8 mouse cellular contexts compared by ENCODE assay signal in the genomic region with DNA sequence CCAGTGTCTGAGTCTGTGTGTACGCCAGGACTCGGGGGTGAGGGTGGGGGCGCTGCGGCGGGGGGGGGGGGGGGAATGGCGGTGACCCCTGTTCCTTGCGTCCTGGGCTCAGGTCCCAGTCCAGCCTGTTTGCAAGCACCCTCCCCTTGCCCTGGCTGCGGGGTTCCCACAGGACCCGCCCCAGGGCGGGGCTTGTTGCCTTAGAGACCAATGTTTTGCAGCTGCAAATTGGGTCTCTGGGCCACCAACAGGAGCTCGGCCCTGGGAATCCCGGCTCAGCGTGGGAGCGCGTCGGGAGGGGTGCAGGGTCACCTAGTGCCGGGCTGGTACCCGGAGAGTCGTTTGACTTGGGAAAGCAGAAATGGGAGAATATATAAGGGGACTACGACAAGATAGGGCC. TPM values are rescaled to one million over a fixed set of nuclear protein-coding genes. Genes with fewer than 3 reads are reported as not detected.
DNase-seq lines count a peak whose midpoint lies in the region; ATAC-seq and TF ChIP-seq lines count a peak whose summit lies in the region.

No protein-coding gene starts in this region.

- TF ChIP-seq POLR2A in cortical plate, adult 2 months (IDR thresholded peaks at IDR 0.05; ENCODE audit: extremely low read depth, insufficient read depth, low read length), result no peak

- ATAC-seq in hindbrain, embryonic 16.5 days, result peak; percentile 39

- peak overlapping the region; percentile 63 for H3K9ac ChIP-seq in hindbrain, embryonic 16.5 days (ENCODE audit: low read depth, low read length)

- under 1% methylated on average over 19 of the region's 20 CpGs for WGBS in hindbrain, embryonic 16.5 days
- WGBS in midbrain, embryonic 10.5 days, result 0% methylated on average over 20 of the region's 20 CpGs

- H3K27me3 ChIP-seq in hindbrain, embryonic 16.5 days (replicated peaks; ENCODE audit: control insufficient read depth, insufficient read depth, low read length), result no peaks in the 10 kb centered on the region
- H3K27me3 ChIP-seq in midbrain, embryonic 10.5 days (ENCODE audit: low read depth, poor library complexity, severe bottlenecking), result peaks cover 8% of the 10 kb centered on the region; the same call in 1 of the 2 replicates

- DNase-seq in thymus, postnatal 0 days (ENCODE audit: low spot score), result peak; percentile 67
- no peak for DNase-seq in thymus, postnatal 25 days
- DNase-seq in gastrocnemius, postnatal 10 days, result peak; percentile 87
- DNase-seq in left cerebral cortex, postnatal 4 days, result peak; percentile 74
- DNase-seq in midbrain, embryonic 10.5 days (ENCODE audit: low spot score), result peak; percentile 90
- DNase-seq in right cerebral cortex, postnatal 36 days (ENCODE audit: low spot score in 2 of 2), result peak; percentile 67 to 69

- H3K4me1 ChIP-seq in cortical plate, adult 2 months (ENCODE audit: control insufficient read depth, insufficient read depth, low read length), result no peaks in the 10 kb centered on the region
- H3K4me1 ChIP-seq in hindbrain, embryonic 16.5 days (ENCODE audit: control insufficient read depth, insufficient read depth, low read depth, low read length), result peaks cover 11% of the 10 kb centered on the region
- peaks cover 32% of the 10 kb centered on the region for H3K4me1 ChIP-seq in midbrain, embryonic 10.5 days

- H3K27ac ChIP-seq in cortical plate, adult 2 months (ENCODE audit: insufficient read depth, low read length), result peak overlapping the region; percentile 89
- H3K27ac ChIP-seq in hindbrain, embryonic 16.5 days (ENCODE audit: low read depth, low read length), result peak overlapping the region; percentile 26
- peak overlapping the region; percentile 81 for H3K27ac ChIP-seq in midbrain, embryonic 10.5 days (replicated peaks)

- no peak for TF ChIP-seq CTCF in cortical plate, adult 2 months (IDR thresholded peaks at IDR 0.05; ENCODE audit: extremely low read depth, insufficient read depth, low read length)

- no peaks in the 10 kb centered on the region for H3K36me3 ChIP-seq in hindbrain, embryonic 16.5 days (ENCODE audit: control insufficient read depth, insufficient read depth, low read length)
- no peaks in the 10 kb centered on the region for H3K36me3 ChIP-seq in midbrain, embryonic 10.5 days

- H3K9me3 ChIP-seq in hindbrain, embryonic 16.5 days (ENCODE audit: control insufficient read depth, low read length), result no peaks in the 10 kb centered on the region
- no peaks in the 10 kb centered on the region for H3K9me3 ChIP-seq in midbrain, embryonic 10.5 days (replicated peaks)

- peak overlapping the region; percentile 25; the same call in 1 of the 2 replicates for H3K4me3 ChIP-seq in cortical plate, adult 2 months (ENCODE audit: insufficient read depth, low read length)
- peak overlapping the region; percentile 43 for H3K4me3 ChIP-seq in hindbrain, embryonic 16.5 days (ENCODE audit: low read length)
- peak overlapping the region; percentile 58 for H3K4me3 ChIP-seq in midbrain, embryonic 10.5 days

- peak overlapping the region; percentile 68 for H3K4me2 ChIP-seq in hindbrain, embryonic 16.5 days (ENCODE audit: low read length)

- intact Hi-C loops in left cerebral cortex, postnatal 4 days (cut with DNase I), result no loop called here

RNA-seq across cellular contexts. Expression of gene Fosb, which starts 16.5 kb away (rescaled TPM):
- 0.19 and 0.21 TPM in 2 replicates for polyA plus RNA-seq in thymus, postnatal 0 days (2015; fragmentation: Nextera tagmentation; extraction: Ambion mirVana)
- 5.1 and 7.1 TPM in 2 replicates for polyA plus RNA-seq in cortical plate, adult 2 months (2012; rRNA removed)
- total RNA-seq in gastrocnemius, postnatal 10 days (2021), result 1 to 10 TPM in 1 of 2 experiments, under 1 TPM in 1; 0.80 to 1.7 TPM
- 0.06 and 0.10 TPM in 2 replicates for polyA plus RNA-seq in hindbrain, embryonic 16.5 days (2015; fragmentation: Nextera tagmentation; extraction: Ambion mirVana)
- total RNA-seq in left cerebral cortex, postnatal 4 days (2021), result 1 to 10 TPM; 1.2 to 1.3 TPM
- 0.02 TPM in 1 of 2 replicates, not detected in the other for polyA plus RNA-seq in midbrain, embryonic 10.5 days (2016; fragmentation: Nextera tagmentation; extraction: Ambion mirVana)

RNA-seq across cellular contexts. Expression of gene Ercc1, which starts 18.2 kb away (rescaled TPM):
- 59.6 and 67.1 TPM in 2 replicates for polyA plus RNA-seq in thymus, postnatal 0 days (2015; fragmentation: Nextera tagmentation; extraction: Ambion mirVana)
- polyA plus RNA-seq in cortical plate, adult 2 months (2012; rRNA removed), result 53.8 and 59.1 TPM in 2 replicates
- 10 to 100 TPM; 31.9 to 35.9 TPM for total RNA-seq in gastrocnemius, postnatal 10 days (2021)
- 80.6 and 87.2 TPM in 2 replicates for polyA plus RNA-seq in hindbrain, embryonic 16.5 days (2015; fragmentation: Nextera tagmentation; extraction: Ambion mirVana)
- total RNA-seq in left cerebral cortex, postnatal 4 days (2021), result 10 to 100 TPM; 60.1 to 70.9 TPM
- polyA plus RNA-seq in midbrain, embryonic 10.5 days (2016; fragmentation: Nextera tagmentation; extraction: Ambion mirVana), result 117 and 118 TPM in 2 replicates

RNA-seq across cellular contexts. Expression of gene Cd3eap, which starts 32.9 kb away (rescaled TPM):
- polyA plus RNA-seq in thymus, postnatal 0 days (2015; fragmentation: Nextera tagmentation; extraction: Ambion mirVana), result 15.8 and 18.7 TPM in 2 replicates
- 14.4 and 14.6 TPM in 2 replicates for polyA plus RNA-seq in cortical plate, adult 2 months (2012; rRNA removed)
- total RNA-seq in gastrocnemius, postnatal 10 days (2021), result 1 to 10 TPM; 7.8 to 9.8 TPM
- polyA plus RNA-seq in hindbrain, embryonic 16.5 days (2015; fragmentation: Nextera tagmentation; extraction: Ambion mirVana), result 23.1 and 23.6 TPM in 2 replicates
- total RNA-seq in left cerebral cortex, postnatal 4 days (2021), result 10 to 100 TPM; 15.9 to 18.7 TPM
- 23.2 and 24.7 TPM in 2 replicates for polyA plus RNA-seq in midbrain, embryonic 10.5 days (2016; fragmentation: Nextera tagmentation; extraction: Ambion mirVana)

RNA-seq across cellular contexts. Expression of gene Ppp1r13l, which starts 33.2 kb away (rescaled TPM):
- polyA plus RNA-seq in thymus, postnatal 0 days (2015; fragmentation: Nextera tagmentation; extraction: Ambion mirVana), result 2.2 and 2.4 TPM in 2 replicates
- polyA plus RNA-seq in cortical plate, adult 2 months (2012; rRNA removed), result 5.0 and 5.4 TPM in 2 replicates
- total RNA-seq in gastrocnemius, postnatal 10 days (2021), result 1 to 10 TPM; 2.7 to 2.8 TPM
- 1.5 and 1.9 TPM in 2 replicates for polyA plus RNA-seq in hindbrain, embryonic 16.5 days (2015; fragmentation: Nextera tagmentation; extraction: Ambion mirVana)
- 1 to 10 TPM; 6.0 to 6.4 TPM for total RNA-seq in left cerebral cortex, postnatal 4 days (2021)
- polyA plus RNA-seq in midbrain, embryonic 10.5 days (2016; fragmentation: Nextera tagmentation; extraction: Ambion mirVana), result 4.9 and 6.0 TPM in 2 replicates

RNA-seq across cellular contexts. Expression of gene Rtn2, which starts 43.9 kb away (rescaled TPM):
- polyA plus RNA-seq in thymus, postnatal 0 days (2015; fragmentation: Nextera tagmentation; extraction: Ambion mirVana), result 1.6 and 2.2 TPM in 2 replicates
- polyA plus RNA-seq in cortical plate, adult 2 months (2012; rRNA removed), result 140 TPM in 2 replicates
- total RNA-seq in gastrocnemius, postnatal 10 days (2021), result 100 to 1,000 TPM; 669 to 730 TPM
- 124 and 126 TPM in 2 replicates for polyA plus RNA-seq in hindbrain, embryonic 16.5 days (2015; fragmentation: Nextera tagmentation; extraction: Ambion mirVana)
- total RNA-seq in left cerebral cortex, postnatal 4 days (2021), result 100 to 1,000 TPM; 154 to 161 TPM
- 41.9 and 48.6 TPM in 2 replicates for polyA plus RNA-seq in midbrain, embryonic 10.5 days (2016; fragmentation: Nextera tagmentation; extraction: Ambion mirVana)

Comparison
In these comparisons a context has a peak if more than half of its experiments do, and no peak if none do; other contexts are left out.
1. H3K27ac ChIP-seq: peak in every context shown above with its lines; median percentile 89 in cortical plate, adult 2 months; 81 in midbrain, embryonic 10.5 days; 26 in hindbrain, embryonic 16.5 days.